Mouse (Mus musculus) gastrocnemius, postnatal 25 days (tissue): Measurements from ENCODE around the gene Furin. TPM values are rescaled to one million over a fixed set of nuclear protein-coding genes. Genes with fewer than 3 reads are reported as not detected.
A peak's percentile ranks its signal among the peaks of the same experiment; 100 is the strongest.

Experiments
- DNase-seq: peaks from one replicate; pipeline ENCODE4 v3.0.0; 2022
- total RNA-seq, 2 experiments: library from RNA; stranded (reverse); gene quantifications; 1 replicate in 1 of 2; 2 replicates in 1 of 2; pipeline ENCODE4 v1.2.3; 2021

Gene Furin
- total RNA-seq, 2 experiments from 2014 or later = 38.5 to 44.8 TPM

GRCm38 (mm10) chr7:80372166-80372565, 33.1 kb downstream of the Furin start:
- DNase-seq = no peak

- DNase-seq = peak; percentile 82
Measured at GRCm38 (mm10) chr7:80371041-80371751, 34.0 kb downstream of the Furin start, which contains the start of gene Man2a2. Gene Man2a2 (minus strand): TSS chr7:80371375.

- peak; percentile 86 for DNase-seq
Measured at GRCm38 (mm10) chr7:80370649-80371040, 34.6 kb downstream of the Furin start.

DNA sequence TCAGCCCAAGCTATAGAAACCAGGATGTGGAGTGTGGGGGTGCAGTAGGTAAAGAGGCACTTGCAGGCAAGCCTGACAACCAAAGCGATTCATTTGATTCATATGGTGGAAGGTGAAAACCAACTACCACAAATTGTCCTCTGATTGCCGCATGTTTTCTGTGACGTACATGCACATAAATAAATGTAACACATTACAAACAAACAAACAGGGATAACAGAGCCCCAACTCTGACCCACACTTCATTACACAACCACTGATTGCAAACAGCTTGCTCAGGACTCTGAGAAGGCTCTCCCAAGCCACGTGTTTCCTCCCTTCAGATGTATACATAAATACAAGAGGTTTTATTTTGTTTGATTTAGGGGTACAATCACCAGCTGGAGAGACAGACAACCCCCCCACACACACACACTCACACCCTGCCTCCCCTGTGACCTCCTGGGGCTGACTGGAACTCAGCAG, 35.2 kb downstream of the Furin start:
- no peak for DNase-seq

DNA sequence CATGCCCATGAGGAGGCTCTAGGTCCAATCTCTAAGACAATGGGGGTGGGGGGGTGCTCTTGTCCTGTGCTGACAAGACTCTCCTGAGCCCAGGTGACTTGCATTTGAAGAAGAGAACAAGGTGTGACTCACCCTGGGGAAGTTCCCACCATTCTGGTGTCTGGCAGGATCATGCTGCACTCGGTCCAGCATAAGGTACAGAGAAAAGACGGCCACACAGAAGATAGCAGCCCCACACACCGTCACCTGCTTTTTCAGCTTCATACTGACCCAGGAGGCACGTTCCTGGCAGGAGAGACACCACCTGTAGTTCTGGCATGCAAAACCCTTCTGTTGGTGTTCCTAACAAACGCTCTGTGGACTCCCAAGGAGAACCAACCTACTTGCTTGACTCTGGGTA, 35.8 kb downstream of the Furin start:
- DNase-seq = no peak

DNA sequence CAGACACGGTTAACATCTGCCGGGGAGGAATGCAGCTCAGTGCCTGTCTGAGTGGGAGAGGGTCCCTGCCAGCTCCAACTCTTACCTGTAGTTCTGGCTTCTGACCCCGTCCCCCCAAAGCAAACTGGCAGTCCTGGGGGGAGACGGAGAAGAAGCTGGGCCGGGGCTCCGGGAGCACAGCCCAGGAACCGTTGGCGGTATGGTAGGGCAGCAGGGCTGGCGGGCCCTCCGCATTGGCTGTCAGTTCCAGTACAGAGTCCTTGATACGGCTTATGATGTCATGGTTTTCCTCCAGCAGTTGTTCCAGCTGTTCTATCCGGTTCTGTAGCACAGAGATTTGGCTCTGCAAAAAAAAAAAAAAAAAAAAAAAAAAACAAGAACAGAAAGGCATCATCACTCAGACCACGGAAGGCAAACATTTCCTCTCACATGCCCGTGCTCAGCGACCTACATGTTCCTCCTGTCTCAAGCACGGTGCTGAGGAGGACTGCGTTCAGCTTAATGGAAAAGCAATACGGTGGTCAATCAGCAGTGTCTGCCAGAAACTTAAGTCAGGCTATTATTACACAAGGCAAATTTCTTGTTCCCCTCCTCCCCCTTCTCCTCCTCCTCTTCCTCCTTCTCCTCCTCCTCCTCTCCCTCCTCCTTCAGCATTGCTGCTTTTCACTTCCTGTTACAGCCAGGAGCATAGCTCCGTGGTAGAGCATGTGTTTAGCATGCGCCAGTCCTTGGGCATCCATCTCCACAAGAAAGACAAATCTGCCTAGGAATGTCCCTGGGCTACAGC, 36.4 kb downstream of the Furin start:
- no peak for DNase-seq

GRCm38 (mm10) chr7:80368009-80368408, 37.2 kb downstream of the Furin start:
- DNase-seq = no peak

DNA sequence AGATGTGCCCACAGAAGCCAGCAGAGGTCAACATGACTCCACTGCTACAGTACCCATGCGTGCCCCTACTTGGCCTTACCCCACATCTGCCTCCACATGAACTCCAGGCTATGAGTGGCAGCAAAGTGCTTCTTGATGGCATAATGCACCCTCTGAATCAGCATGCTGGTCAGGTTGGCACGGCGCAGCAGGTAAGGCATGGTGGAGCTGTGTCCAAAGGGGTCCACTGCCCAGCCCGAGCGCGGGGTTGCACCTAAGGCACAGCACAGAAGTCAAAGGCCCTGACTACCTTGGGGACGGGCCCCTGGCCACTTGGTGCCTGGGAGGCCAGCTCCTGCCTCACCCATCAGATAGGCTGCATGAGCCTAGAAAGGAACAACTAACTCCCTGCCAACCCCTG, 38.0 kb downstream of the Furin start:
- no peak for DNase-seq

DNA sequence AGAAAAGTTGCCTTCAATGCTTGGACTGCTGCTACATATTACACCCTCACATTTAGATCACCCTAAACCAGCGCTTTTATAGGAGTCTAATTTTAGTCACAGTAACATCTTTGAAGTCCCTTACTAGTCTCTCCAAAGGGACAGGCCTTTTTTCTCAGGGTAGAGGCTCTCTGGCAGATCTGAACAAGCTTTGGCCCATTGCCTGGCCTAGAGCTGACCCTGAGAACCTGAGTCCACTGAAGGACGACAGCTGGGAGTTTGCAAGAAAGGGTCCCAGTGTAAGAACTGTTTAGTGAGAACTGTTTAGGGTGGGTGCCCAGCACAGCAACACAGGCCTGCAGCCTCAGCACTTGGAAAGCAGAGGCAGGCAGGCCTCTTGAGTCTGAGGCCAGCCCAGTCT, 39.5 kb downstream of the Furin start:
- DNase-seq = peak; percentile 61

DNA sequence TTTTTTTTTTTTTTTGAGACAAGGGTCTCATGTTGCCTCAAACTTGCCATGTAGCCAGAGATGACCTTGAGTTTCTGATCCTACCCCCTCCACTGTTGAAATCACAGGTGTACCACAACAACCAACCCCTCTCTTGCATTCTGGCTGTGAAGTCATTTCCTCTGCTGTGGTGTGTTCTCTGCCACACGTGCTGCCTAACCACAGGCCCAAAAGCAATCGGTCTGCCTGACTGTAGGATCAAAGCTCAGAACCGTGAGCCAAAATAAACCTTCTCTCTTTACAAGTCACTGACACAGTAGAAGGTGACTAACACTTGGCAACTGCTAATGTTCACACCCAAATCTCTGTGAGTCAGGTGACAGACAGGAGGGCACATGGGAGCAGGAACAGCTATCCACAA, 44.8 kb downstream of the Furin start:
- no peak for DNase-seq

GRCm38 (mm10) chr7:80358039-80358438, 47.2 kb downstream of the Furin start:
- DNase-seq = no peak

DNA sequence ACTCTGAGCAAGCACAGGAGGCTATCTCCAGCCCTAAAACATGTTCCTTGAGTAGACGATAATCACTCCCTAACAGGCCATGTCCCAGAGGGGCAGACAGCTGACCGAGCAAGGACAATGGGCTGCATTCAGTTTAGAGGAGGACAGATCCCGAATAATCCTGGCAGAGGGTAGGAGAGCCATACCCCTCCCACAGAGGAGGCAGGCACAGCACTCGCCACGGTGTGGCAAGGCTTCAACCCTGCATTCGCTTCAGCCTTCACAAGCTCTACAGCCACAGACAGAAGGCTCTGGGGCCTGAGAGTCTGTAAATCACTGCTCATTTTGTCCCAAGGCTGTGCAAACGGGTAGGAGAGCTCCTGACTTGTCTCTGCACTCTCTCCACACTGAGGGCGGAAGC, 48.1 kb downstream of the Furin start:
- DNase-seq = no peak

DNA sequence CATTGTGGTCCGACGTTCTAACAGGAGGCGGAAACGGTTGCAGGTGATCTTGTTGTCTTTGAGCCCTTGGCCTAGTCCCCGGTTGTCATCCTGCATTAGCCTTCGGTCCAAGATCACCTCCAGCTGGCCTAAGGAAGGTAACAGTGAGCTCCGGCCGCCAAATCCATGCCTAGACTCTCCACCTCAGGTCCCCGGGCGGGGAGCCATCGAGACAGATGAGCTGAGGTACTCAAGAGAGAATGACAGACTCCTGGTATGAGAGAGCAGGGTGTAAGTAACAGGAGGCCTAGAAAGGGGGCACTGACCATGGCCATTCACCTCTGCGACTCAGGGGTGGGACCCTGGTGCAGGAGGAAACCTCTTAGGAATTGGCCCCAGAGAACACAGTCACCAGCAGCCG, 48.9 kb downstream of the Furin start:
- DNase-seq = no peak

DNA sequence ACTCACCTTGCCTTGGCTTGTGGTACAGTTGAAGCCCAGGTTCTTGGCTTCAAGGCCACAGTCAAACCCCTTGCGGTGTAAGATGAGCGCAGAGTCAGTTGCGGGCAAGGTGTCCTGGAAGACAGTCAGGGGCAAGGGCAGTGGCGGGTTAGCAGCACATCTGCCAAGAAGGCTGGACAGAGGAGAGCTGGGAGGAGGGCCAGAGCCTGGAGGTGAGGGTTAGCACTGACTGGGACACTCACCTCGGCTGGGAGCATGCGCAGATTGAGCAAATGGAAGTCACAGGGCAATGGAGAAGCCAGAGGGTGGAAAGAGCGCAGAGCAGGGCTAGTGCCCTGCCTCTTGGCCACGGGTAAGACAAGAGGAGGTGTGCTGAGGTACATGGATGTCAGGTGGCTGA, 52.3 kb downstream of the Furin start:
- peak; percentile 76 for DNase-seq

DNA sequence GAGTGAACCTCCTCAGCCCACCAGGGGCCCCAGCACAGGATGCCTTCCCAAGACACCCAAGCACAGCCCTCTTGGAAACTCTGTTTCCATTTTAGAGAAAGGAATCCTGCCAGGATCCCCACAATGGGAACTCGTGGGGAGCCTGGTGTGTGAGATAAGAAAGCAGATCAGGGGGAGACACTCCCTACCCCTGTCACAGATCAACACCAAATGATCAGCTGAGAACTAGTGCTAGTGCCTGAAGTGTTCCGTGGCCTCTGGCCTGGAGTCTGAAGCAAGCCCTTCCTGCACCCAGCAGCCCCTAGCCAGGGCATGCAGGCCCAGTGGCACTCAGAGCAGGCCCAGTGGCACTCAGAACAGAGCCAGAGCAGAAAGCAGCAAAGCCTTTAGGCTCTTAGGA, 54.4 kb downstream of the Furin start:
- DNase-seq = no peak

DNA sequence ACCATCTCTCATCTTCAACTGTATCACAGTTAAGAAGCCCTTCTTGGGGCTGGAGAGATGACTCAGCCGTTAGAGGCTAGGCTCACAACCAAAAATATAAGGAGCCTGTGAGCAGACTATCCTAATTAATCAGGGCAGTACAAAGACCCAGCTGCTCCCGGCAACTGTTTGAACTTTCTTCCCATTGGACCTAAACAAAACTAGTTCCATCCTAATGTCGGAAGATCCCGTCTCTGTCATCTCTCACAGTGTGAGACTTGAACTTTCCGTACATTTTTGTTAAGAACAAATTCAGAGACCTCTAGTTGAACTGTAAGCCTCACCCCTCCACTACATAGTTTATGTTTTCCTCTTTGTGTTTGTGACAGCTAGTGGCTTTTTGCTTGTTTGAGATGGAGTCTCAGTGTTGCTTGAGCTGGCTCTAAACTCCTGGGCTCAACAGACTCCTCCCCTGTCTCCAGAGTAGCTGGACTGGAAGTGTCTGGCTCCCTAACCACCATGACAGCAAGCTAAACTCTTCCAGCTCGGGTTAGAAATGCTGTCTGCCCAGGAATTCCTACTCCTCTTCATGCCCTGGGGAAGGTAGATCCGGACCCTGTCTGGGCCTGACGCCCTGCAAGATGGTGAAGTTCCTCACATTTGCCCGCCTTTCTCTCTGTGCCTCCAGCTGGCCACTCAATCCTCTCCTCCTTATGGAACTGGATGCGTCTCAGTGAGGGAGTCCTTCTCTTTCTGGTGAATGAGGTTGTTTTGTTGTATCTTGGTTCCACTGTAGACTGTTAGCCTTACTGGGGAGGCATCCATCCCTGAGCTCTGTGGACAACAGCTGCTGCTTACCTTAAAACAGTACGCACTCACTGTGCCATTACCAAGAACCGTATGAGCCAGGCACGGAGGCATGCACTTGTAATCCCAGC, 57.3 kb downstream of the Furin start:
- no peak for DNase-seq

DNA sequence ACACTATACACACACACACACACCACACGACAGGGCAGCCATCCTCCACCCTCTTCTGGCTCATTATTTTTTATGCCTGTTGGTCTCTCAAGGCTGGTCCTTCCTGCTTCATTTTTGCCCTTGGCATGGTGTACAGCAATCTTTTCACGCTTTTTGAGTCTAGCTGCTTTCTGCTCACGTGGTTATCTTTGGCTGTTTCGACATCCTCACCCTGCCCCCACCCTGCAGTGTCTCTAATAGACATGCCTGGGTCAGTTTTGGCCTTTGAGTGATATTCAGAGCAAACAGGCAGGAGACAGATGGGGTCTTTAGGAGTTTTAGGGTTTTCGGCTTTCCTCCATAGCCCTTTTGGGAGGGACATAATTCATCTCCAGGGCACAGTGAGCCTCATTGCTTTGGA, 58.4 kb downstream of the Furin start:
- DNase-seq = no peak

- no peak for DNase-seq
Measured at GRCm38 (mm10) chr7:80346173-80346572, 59.1 kb downstream of the Furin start.

DNA sequence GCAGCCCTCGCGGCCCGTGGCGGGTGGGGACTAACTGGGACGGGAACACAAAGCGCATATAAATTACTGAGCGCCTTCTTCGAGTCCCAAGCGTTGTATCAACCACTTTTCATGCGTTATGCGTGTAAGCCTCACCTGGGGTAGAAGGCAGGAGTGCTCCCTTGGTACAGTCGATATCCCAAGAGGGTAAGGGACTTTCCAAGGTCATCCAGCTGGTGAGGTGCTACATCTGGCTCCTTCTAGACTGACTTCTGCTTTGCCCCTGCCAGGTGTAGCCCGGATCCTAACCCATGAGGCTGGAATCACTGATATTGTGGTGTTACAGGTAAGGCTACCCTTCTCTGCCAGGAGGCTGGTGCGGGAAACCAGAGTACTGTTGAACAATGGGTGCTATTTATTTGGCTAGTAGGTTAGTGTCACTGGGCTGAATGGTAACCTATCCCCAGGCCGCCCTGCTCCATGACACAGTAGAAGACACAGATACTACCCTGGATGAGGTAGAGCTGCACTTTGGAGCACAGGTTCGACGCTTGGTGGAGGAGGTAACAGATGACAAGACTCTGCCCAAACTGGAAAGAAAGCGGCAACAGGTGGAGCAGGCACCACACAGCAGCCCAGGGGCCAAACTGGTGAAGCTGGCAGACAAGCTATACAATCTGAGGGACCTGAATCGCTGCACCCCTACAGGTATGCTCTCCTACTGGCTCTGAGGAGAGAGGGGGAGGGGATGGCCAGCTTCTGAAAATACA, 61.8 kb downstream of the Furin start:
- no peak for DNase-seq

GRCm38 (mm10) chr7:80342858-80343257, 62.4 kb downstream of the Furin start, which contains the start of gene Hddc3:
Gene Hddc3 (plus strand): TSS chr7:80343104.
- DNase-seq = peak; percentile 87

DNA sequence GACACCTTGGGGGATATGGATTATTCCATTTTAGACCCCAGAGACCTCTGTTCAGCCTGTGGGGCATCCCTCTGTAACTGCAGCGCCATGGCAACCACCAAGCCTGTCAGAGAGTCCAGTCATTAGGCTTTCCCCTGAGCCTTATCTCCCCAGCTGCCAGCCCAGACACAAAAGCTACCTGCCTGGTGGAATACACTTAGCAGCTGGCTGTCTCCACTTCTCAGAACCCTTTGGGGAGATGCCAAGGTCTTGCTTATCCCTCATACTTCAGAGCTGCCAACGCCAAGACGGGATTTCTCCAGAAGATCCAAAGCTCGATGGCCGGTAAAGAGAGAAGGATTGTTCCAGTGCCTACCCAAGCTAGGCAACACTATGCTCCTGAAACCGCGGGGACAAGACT, 63.4 kb downstream of the Furin start:
- no peak for DNase-seq

GRCm38 (mm10) chr7:80340793-80341192, 64.4 kb downstream of the Furin start, which contains the start of gene Unc45a:
Gene Unc45a (minus strand): TSS chr7:80341005.
- DNase-seq = peak; percentile 67
